Mouse (Mus musculus) heart, adult 8-10 months (tissue): ENCODE data around the gene Atp5l. TPM values are rescaled to one million over a fixed set of nuclear protein-coding genes. Genes with fewer than 3 reads are reported as not detected.

Experiments
- total RNA-seq, 4 experiments: library from RNA; stranded (reverse); gene quantifications; 2 replicates each; pipeline ENCODE4 v1.2.4; 2022

Gene Atp5l
- total RNA-seq, 4 experiments from 2014 or later = 1,427 to 1,918 (median 1,690) TPM

Other genes with a start within 250 kb of the Atp5l start
- gene Treh, start 247.5 kb downstream of the Atp5l start, total RNA-seq = not detected
- 100 to 1,000 TPM; 108 to 146 (median 128) TPM for gene Phldb1, start 185.5 kb downstream of the Atp5l start, total RNA-seq
- gene Arcn1, start 152.9 kb downstream of the Atp5l start, total RNA-seq = 10 to 100 TPM; 79.7 to 89.3 (median 80.9) TPM
- gene Ift46, start 152.8 kb downstream of the Atp5l start, total RNA-seq = 10 to 100 TPM; 19.1 to 35.6 (median 22.8) TPM
- gene Tmem25, start 121.4 kb downstream of the Atp5l start, total RNA-seq = 10 to 100 TPM in 2 of 4 experiments, 1 to 10 TPM in 2; 8.6 to 21.9 (median 10.5) TPM
- gene Ttc36, start 117.7 kb downstream of the Atp5l start, total RNA-seq = 1 to 10 TPM in 2 of 4 experiments, under 1 TPM in 2; 0.63 to 1.5 (median 0.97) TPM
- 10 to 100 TPM; 22.2 to 33.6 (median 29.8) TPM for gene Kmt2a, start 39.4 kb downstream of the Atp5l start, total RNA-seq
- gene Ube4a, start 44.9 kb upstream of the Atp5l start, total RNA-seq = 10 to 100 TPM; 33.8 to 42.1 (median 35.3) TPM
- gene Cd3g, start 59.7 kb upstream of the Atp5l start, total RNA-seq = 1 to 10 TPM in 2 of 4 experiments, under 1 TPM in 2; 0.34 to 1.2 (median 0.75) TPM
- not detected for gene Cd3d, start 61.0 kb upstream of the Atp5l start, total RNA-seq
- 1 to 10 TPM in 2 of 4 experiments, not detected in 2; 1.3 to 1.5 TPM for gene Cd3e, start 88.9 kb upstream of the Atp5l start, total RNA-seq
- 1 to 10 TPM in 1 of 4 experiments, under 1 TPM in 3; 0.50 to 1.5 (median 0.88) TPM for gene Mpzl2, start 119.1 kb upstream of the Atp5l start, total RNA-seq
- gene Mpzl3, start 134.4 kb upstream of the Atp5l start, total RNA-seq = 1 to 10 TPM; 1.9 to 3.7 (median 3.1) TPM
- gene Jaml, start 158.4 kb upstream of the Atp5l start, total RNA-seq = not detected
- gene Scn2b, start 197.0 kb upstream of the Atp5l start, total RNA-seq = 1 to 10 TPM in 2 of 4 experiments, under 1 TPM in 2; 0.81 to 1.4 (median 1.1) TPM
- gene Scn4b, start 217.7 kb upstream of the Atp5l start, total RNA-seq = 10 to 100 TPM; 30.2 to 58.6 (median 38.0) TPM